Mouse (Mus musculus) CH12.LX (cell line): ENCODE measurements at regions not wholly inside any gene's neighbourhood (a gene's known extent, or its start where the extent isn't known, plus 50 kb on each side); places are given as distances from the start of the nearest gene placed in this dataset.

Experiments
- DNase-seq: peaks from one replicate; pipeline ENCODE4 v3.0.0-alpha.2; 2013; ENCODE audit errors: extremely low read depth
- H3K27ac ChIP-seq: 2 replicates; pipeline ENCODE4 v1.5.1; 2012; ENCODE audit warnings: low read depth, mild to moderate bottlenecking, control low read depth, moderate library complexity; ENCODE audit not compliant: insufficient read depth
- H3K27me3 ChIP-seq: replicated peaks from 2 replicates; pipeline ENCODE3; 2012; ENCODE audit warnings: inconsistent platforms
- H3K36me3 ChIP-seq, 2 experiments: replicated peaks in 1 of 2; 2 replicates each; pipeline versions ENCODE3 to v1.6.1; 2012; ENCODE audit warnings: inconsistent platforms in 1 of 2, low read length in 1 of 2, mild to moderate bottlenecking in 1 of 2, mixed read lengths in 1 of 2, moderate library complexity in 1 of 2; ENCODE audit not compliant: control insufficient read depth in 1 of 2, insufficient read depth in 1 of 2
- H3K4me1 ChIP-seq, 2 experiments: 2 replicates each; pipeline ENCODE4 v1.6.1; 2012; ENCODE audit warnings: inconsistent platforms in 1 of 2, moderate library complexity in 1 of 2; ENCODE audit not compliant: insufficient read depth in 2 of 2, control insufficient read depth in 1 of 2
- H3K4me2 ChIP-seq: 2 replicates; pipeline ENCODE4 v1.6.1; 2012; ENCODE audit warnings: low read depth, mild to moderate bottlenecking, control low read depth; ENCODE audit not compliant: poor library complexity, insufficient read depth, severe bottlenecking
- H3K4me3 ChIP-seq, 3 experiments: fragments of 150-350 bp in 1 of 3; sonication (generic) in 1 of 3; replicated peaks in 1 of 3; 2 replicates each; pipeline versions ENCODE3 to v1.5.1; 2011 to 2012; ENCODE audit warnings: low read depth in 2 of 3, low read length in 2 of 3, mild to moderate bottlenecking in 2 of 3, moderate library complexity in 2 of 3, control low read depth in 1 of 3, improper control_type of control experiment in 1 of 3, inconsistent platforms in 1 of 3, mixed read lengths in 1 of 3; ENCODE audit not compliant: poor library complexity in 1 of 3
- H3K79me2 ChIP-seq: replicated peaks from 2 replicates; pipeline ENCODE4 v1.6.1; 2012; ENCODE audit warnings: mild to moderate bottlenecking, moderate library complexity; ENCODE audit not compliant: control insufficient read depth, poor library complexity, insufficient read depth, severe bottlenecking; ENCODE audit errors: extremely low read depth
- H3K9ac ChIP-seq: 2 replicates; pipeline ENCODE4 v1.6.1; 2012; ENCODE audit warnings: low read depth, mild to moderate bottlenecking, control low read depth, moderate library complexity; ENCODE audit not compliant: insufficient read depth
- H3K9me3 ChIP-seq: replicated peaks from 2 replicates; pipeline ENCODE3; 2012; ENCODE audit warnings: low read length, inconsistent platforms, mixed read lengths
- CTCF ChIP-seq, 2 experiments: IDR thresholded peaks in 1 of 2; conservative IDR thresholded peaks in 1 of 2; 2 replicates each; pipeline ENCODE4 v1.5.1; 2011 to 2012; ENCODE audit warnings: low read depth in 2 of 2, low read length in 2 of 2, improper control_type of control experiment in 1 of 2, inconsistent platforms in 1 of 2, mild to moderate bottlenecking in 1 of 2, moderate library complexity in 1 of 2
- ETS1 ChIP-seq: conservative IDR thresholded peaks from 2 replicates; pipeline ENCODE4 v1.6.1; 2012; ENCODE audit warnings: low read depth, mild to moderate bottlenecking, inconsistent platforms, low read length, improper control_type of control experiment, moderate library complexity
- GABPA ChIP-seq: IDR thresholded peaks from 2 replicates; pipeline ENCODE4 v1.6.1; 2012; ENCODE audit warnings: low read depth, low read length, improper control_type of control experiment, inconsistent platforms; ENCODE audit not compliant: insufficient replicate concordance
- KAT2A ChIP-seq: IDR thresholded peaks from 2 replicates; pipeline ENCODE4 v1.6.1; 2012; ENCODE audit warnings: low read length, improper control_type of control experiment, inconsistent platforms; ENCODE audit not compliant: insufficient replicate concordance
- MAFK ChIP-seq: IDR thresholded peaks from 2 replicates; pipeline ENCODE4 v1.6.1; 2011; ENCODE audit warnings: low read length, improper control_type of control experiment; ENCODE audit not compliant: insufficient replicate concordance
- MAX ChIP-seq: IDR thresholded peaks from 2 replicates; pipeline ENCODE4 v1.6.1; 2011; ENCODE audit warnings: low read length, improper control_type of control experiment
- NELFE ChIP-seq: IDR thresholded peaks from 2 replicates; pipeline ENCODE4 v1.6.1; 2011; ENCODE audit warnings: low read depth, low read length, improper control_type of control experiment
- POLR2AphosphoS2 ChIP-seq: IDR thresholded peaks from 2 replicates; pipeline ENCODE4 v1.6.1; 2011; ENCODE audit warnings: low read depth, low read length, improper control_type of control experiment
- RAD21 ChIP-seq: IDR thresholded peaks from 2 replicates; pipeline ENCODE4 v1.6.1; 2011; ENCODE audit warnings: low read depth, mild to moderate bottlenecking, low read length, improper control_type of control experiment, moderate library complexity
- RCOR1 ChIP-seq: conservative IDR thresholded peaks from 2 replicates; pipeline ENCODE4 v1.6.1; 2012; ENCODE audit warnings: low read depth, mild to moderate bottlenecking, inconsistent platforms, low read length, improper control_type of control experiment
- SIN3A ChIP-seq: IDR thresholded peaks from 2 replicates; pipeline ENCODE4 v1.6.1; 2012; ENCODE audit warnings: low read length, improper control_type of control experiment, inconsistent platforms
- TCF12 ChIP-seq: IDR thresholded peaks from 2 replicates; pipeline ENCODE4 v1.6.1; 2014; ENCODE audit warnings: low read depth, mild to moderate bottlenecking, inconsistent platforms, low read length, improper control_type of control experiment
- USF2 ChIP-seq: conservative IDR thresholded peaks from 2 replicates; pipeline ENCODE4 v1.6.1; 2011; ENCODE audit warnings: low read depth, low read length, improper control_type of control experiment
- ZC3H11A ChIP-seq: IDR thresholded peaks from 2 replicates; pipeline ENCODE4 v1.6.1; 2012; ENCODE audit warnings: low read depth, mild to moderate bottlenecking, inconsistent platforms, low read length, improper control_type of control experiment
- ZKSCAN1 ChIP-seq: IDR thresholded peaks from 2 replicates; pipeline ENCODE4 v1.6.1; 2012; ENCODE audit warnings: low read depth, inconsistent platforms, low read length, improper control_type of control experiment, borderline replicate concordance
- ZNF384 ChIP-seq: IDR thresholded peaks from 2 replicates; pipeline ENCODE4 v1.6.1; 2012; ENCODE audit warnings: low read depth, low read length, improper control_type of control experiment, inconsistent platforms
- dilution Hi-C: fragments of 300-500 bp; cut with MboI; formaldehyde crosslinking; loops from 2 replicates; pipeline ENCODE4 v1.14.3; 2020; ENCODE audit warnings: low sequenced_read_pairs; ENCODE audit not compliant: extremely low pct_unique_long_range_greater_than_20kb, extremely low pct_ligation_motif_present
- in situ Hi-C: fragments of 300-500 bp; cut with MboI; formaldehyde crosslinking; loops from 3 replicates; pipeline ENCODE4 v1.14.3; 2019; ENCODE audit warnings: low sequenced_read_pairs, low pct_ligation_motif_present, low pct_unique_long_range_greater_than_20kb, mixed read lengths

- DNase-seq, result no peak
- Histone ChIP-seq H3K27ac (no peak overlapping the region), H3K4me1 (peaks cover 0 to 30% of the 10 kb centered on the region in 2 experiments; a peak in 2 of 4 replicates), H3K36me3 (no peaks in the 10 kb centered on the region), H3K4me2 (no peak overlapping the region), H3K4me3 (no peak overlapping the region), H3K79me2 (no peaks in the 10 kb centered on the region), H3K9ac (no peak overlapping the region), H3K9me3 (peaks cover 6% of the 10 kb centered on the region), H3K27me3 (no peaks in the 10 kb centered on the region)
- in situ Hi-C loops, result no loop called here
- TF ChIP-seq ZNF384, result no peak
- no peak for TF ChIP-seq TCF12
- TF ChIP-seq RAD21, result no peak
- TF ChIP-seq SIN3A, result no peak
- no peak for TF ChIP-seq MAX
- no peak for TF ChIP-seq RCOR1
- no peak for TF ChIP-seq USF2
- no peak for TF ChIP-seq NELFE
- no peak for TF ChIP-seq KAT2A
- dilution Hi-C loops, result no loop called here
Measured at GRCm38 (mm10) chr7:72543946-72544345, 237.5 kb upstream of the Mctp2 start.

DNA sequence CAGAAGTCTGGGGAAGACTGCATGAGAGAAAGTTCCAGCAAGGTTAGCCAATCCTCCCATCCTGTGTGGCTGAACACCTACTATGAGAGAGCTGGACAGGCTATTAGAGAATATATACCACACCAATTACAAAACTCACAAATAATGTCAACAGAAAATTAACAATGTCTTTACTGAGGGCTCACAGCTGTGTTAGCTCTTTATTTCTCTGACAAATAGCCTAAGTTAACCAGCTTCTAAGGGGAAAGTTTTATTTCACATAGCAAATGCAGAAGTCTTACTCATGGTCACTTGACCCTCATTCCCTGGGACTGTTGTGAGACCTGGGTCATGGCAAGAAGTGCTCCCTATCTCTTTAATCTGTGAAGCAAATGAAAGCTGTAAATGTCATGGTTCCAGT is 261.0 kb upstream of the Mctp2 start:
- H3K36me3 ChIP-seq, result no peaks in the 10 kb centered on the region
- H3K27me3 ChIP-seq, result no peaks in the 10 kb centered on the region
- H3K79me2 ChIP-seq, result no peaks in the 10 kb centered on the region
- peaks cover 0 to 8% of the 10 kb centered on the region in 2 experiments; a peak in 2 of 4 replicates for H3K4me1 ChIP-seq
- dilution Hi-C loops (no loop called here), in situ Hi-C loops (no loop called here)
- H3K4me3 ChIP-seq, result no peak overlapping the region
- H3K4me2 ChIP-seq, result no peak overlapping the region
- H3K9me3 ChIP-seq, result no peaks in the 10 kb centered on the region
- TF ChIP-seq SIN3A, result no peak
- no peak for TF ChIP-seq RCOR1
- TF ChIP-seq ETS1, result no peak
- TF ChIP-seq ZKSCAN1, result no peak
- no peak for TF ChIP-seq CTCF (conservative IDR thresholded peaks at IDR 0.05 in 1 of 2, IDR thresholded peaks at IDR 0.05 in 1 of 2; ENCODE audit: low read depth in 2 of 2, low read length in 2 of 2)
- no peak for TF ChIP-seq ZC3H11A
- no peak for TF ChIP-seq TCF12
- TF ChIP-seq MAFK, result no peak
- no peak for TF ChIP-seq GABPA
- no peak for TF ChIP-seq POLR2AphosphoS2
- H3K9ac ChIP-seq, result no peak overlapping the region
- H3K27ac ChIP-seq, result no peak overlapping the region
- no peak for DNase-seq
